Mouse (Mus musculus): ENCODE data around the gene Pdk3. TPM values are rescaled to one million over a fixed set of nuclear protein-coding genes. Genes with fewer than 3 reads are reported as not detected.

Pdk3 gene
- total RNA-seq (2014; rRNA removed) (19.5 and 23.1 TPM in 2 replicates), polyA plus RNA-seq (2015; fragmentation: Nextera tagmentation; extraction: Ambion mirVana) (14.7 and 14.9 TPM in 2 replicates)

GRCm38 (mm10) chrX:93831561-93832336 lies at the start of gene Pdk3:
Gene Pdk3, minus strand, starts transcription at chrX:93832201.
- TF ChIP-seq CTCF (IDR thresholded peaks at IDR 0.05) = no peak
- H3K27me3 ChIP-seq (ENCODE audit: insufficient read depth, low read length) = no peaks in the 10 kb centered on the region
- H3K27ac ChIP-seq (ENCODE audit: low read depth, low read length) = peak within 1 kb of the TSS; percentile 59; the same call in 1 of the 2 replicates
- H3K4me3 ChIP-seq (ENCODE audit: low read depth, low read length) = peak within 1 kb of the TSS; percentile 58
- H3K4me2 ChIP-seq (ENCODE audit: low read depth, low read length, poor library complexity, severe bottlenecking) = peak within 1 kb of the TSS; percentile 48
- H3K36me3 ChIP-seq (ENCODE audit: insufficient read depth, low read length) = no peaks in the 10 kb centered on the region
- H3K4me1 ChIP-seq (ENCODE audit: insufficient read depth, low read length) = no peaks in the 10 kb centered on the region
- no peaks in the 10 kb centered on the region for H3K9me3 ChIP-seq (ENCODE audit: low read length)
- peak within 1 kb of the TSS; percentile 64 for H3K9ac ChIP-seq (replicated peaks; ENCODE audit: low read length, poor library complexity, severe bottlenecking)
- WGBS = 28% methylated on average over 32 of the region's 68 CpGs
- ATAC-seq (ENCODE audit: low FRiP score) = peak; percentile 98
- peak; percentile 87 for DNase-seq (ENCODE audit: low spot score)

DNA sequence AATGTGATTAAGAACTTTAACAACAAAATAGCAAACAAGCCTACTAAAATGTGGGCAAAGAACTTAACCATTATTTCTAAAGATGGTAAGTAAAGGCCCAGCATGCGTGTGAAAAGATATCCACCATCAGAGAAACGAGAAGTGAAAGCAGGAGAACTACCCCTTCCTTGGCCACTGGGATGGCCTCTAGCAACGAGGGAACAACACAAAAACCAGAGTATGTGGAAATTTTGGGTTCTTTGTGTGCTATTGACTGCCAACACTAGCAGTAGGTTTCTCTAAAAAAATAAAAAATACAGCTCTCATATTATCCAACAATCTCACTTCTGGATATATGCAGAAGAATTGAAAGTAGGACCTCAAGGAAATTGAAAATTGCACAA lies 45.6 kb upstream of the Pdk3 start:
- Histone ChIP-seq H3K4me2 (ENCODE audit: low read depth, low read length, poor library complexity, severe bottlenecking) (no peak overlapping the region), H3K27ac (ENCODE audit: low read depth, low read length) (no peak overlapping the region), H3K4me3 (ENCODE audit: low read depth, low read length) (no peak overlapping the region), H3K4me1 (ENCODE audit: insufficient read depth, low read length) (no peaks in the 10 kb centered on the region), H3K36me3 (ENCODE audit: insufficient read depth, low read length) (no peaks in the 10 kb centered on the region), H3K9me3 (ENCODE audit: low read length) (no peaks in the 10 kb centered on the region), H3K27me3 (ENCODE audit: insufficient read depth, low read length) (no peaks in the 10 kb centered on the region), H3K9ac (replicated peaks; ENCODE audit: low read length, poor library complexity, severe bottlenecking) (no peak overlapping the region)
- 69% methylated on average over 3 of the region's 3 CpGs for WGBS
- no peak for ATAC-seq (ENCODE audit: low FRiP score)
- TF ChIP-seq CTCF (IDR thresholded peaks at IDR 0.05) = no peak
- no peak for DNase-seq (ENCODE audit: low spot score)

DNA sequence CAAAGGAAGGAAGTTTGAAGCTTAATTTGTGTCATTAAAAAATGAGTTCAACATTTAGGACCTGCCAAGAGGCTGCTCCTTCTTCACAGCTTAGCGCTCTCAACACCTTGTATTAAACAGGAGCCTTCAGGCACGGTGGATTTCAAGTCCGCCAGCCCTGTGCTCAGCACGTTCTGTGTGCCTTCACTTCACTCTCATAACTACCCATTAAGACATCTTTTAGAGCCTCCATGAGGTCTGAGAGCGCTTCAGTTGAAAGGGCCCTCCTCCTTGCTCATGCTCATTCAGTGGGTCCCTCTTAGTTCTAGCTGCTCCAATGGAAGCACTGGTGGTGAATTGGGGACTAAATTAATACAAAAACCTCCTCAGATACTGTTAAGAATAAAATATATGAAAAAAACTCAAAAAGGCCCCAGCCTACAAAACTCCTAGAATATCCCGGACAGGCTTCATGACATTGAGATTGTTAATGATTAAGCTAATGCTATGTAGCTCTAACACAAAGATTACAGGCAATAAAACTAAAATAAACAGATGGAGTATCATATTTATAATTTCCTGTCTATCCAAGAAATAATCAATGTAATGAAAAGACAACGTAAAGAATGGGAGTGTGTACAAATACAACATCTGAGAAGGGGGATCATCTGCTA lies 45.1 kb upstream of the Pdk3 start:
- no peaks in the 10 kb centered on the region for H3K27me3 ChIP-seq (ENCODE audit: insufficient read depth, low read length)
- H3K9ac ChIP-seq (replicated peaks; ENCODE audit: low read length, poor library complexity, severe bottlenecking) = no peak overlapping the region
- no peak for TF ChIP-seq CTCF (IDR thresholded peaks at IDR 0.05)
- no peak overlapping the region for H3K4me3 ChIP-seq (ENCODE audit: low read depth, low read length)
- H3K36me3 ChIP-seq (ENCODE audit: insufficient read depth, low read length) = no peaks in the 10 kb centered on the region
- no peak overlapping the region for H3K4me2 ChIP-seq (ENCODE audit: low read depth, low read length, poor library complexity, severe bottlenecking)
- no peaks in the 10 kb centered on the region for H3K9me3 ChIP-seq (ENCODE audit: low read length)
- H3K27ac ChIP-seq (ENCODE audit: low read depth, low read length) = no peak overlapping the region
- no peaks in the 10 kb centered on the region for H3K4me1 ChIP-seq (ENCODE audit: insufficient read depth, low read length)
- WGBS = 88% methylated on average over 7 of the region's 7 CpGs
- DNase-seq (ENCODE audit: low spot score) = no peak
- no peak for ATAC-seq (ENCODE audit: low FRiP score)

DNA sequence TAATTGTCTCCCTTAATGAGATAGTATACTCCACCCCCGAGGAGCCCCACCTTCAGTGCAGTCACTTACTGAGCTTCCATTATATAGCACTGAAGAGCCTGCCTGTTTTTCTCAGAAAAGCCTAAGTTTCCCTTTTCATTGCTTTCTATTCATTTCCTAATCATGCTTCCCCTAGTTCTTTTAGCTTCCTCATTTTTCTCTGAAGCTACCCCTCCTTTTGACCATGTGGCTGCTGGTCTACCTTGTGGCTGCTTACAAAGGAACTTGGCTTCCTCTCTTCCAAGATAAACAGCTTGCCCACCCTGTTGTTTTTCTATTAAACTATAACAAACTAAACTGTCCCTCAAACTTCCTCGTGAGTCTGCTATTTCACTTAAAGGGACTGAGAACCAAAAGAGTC lies 31.4 kb upstream of the Pdk3 start:
- ATAC-seq (ENCODE audit: low FRiP score) (no peak), DNase-seq (ENCODE audit: low spot score) (no peak)
- Histone ChIP-seq H3K36me3 (ENCODE audit: insufficient read depth, low read length) (no peaks in the 10 kb centered on the region), H3K4me3 (ENCODE audit: low read depth, low read length) (no peak overlapping the region), H3K27me3 (ENCODE audit: insufficient read depth, low read length) (peaks cover 3% of the 10 kb centered on the region; the same call in 1 of the 2 replicates), H3K4me2 (ENCODE audit: low read depth, low read length, poor library complexity, severe bottlenecking) (no peak overlapping the region), H3K4me1 (ENCODE audit: insufficient read depth, low read length) (no peaks in the 10 kb centered on the region), H3K27ac (ENCODE audit: low read depth, low read length) (no peak overlapping the region), H3K9ac (replicated peaks; ENCODE audit: low read length, poor library complexity, severe bottlenecking) (no peak overlapping the region), H3K9me3 (ENCODE audit: low read length) (no peaks in the 10 kb centered on the region)
- no peak for TF ChIP-seq CTCF (IDR thresholded peaks at IDR 0.05)
- WGBS = 57% methylated on average over 2 of the region's 2 CpGs

GRCm38 (mm10) chrX:93862525-93863086 lies 30.6 kb upstream of the Pdk3 start:
- 87% methylated on average over 4 of the region's 4 CpGs for WGBS
- Histone ChIP-seq H3K27me3 (ENCODE audit: insufficient read depth, low read length) (peaks cover 3% of the 10 kb centered on the region; the same call in 1 of the 2 replicates), H3K9ac (replicated peaks; ENCODE audit: low read length, poor library complexity, severe bottlenecking) (no peak overlapping the region), H3K4me3 (ENCODE audit: low read depth, low read length) (no peak overlapping the region), H3K4me1 (ENCODE audit: insufficient read depth, low read length) (no peaks in the 10 kb centered on the region), H3K27ac (ENCODE audit: low read depth, low read length) (no peak overlapping the region), H3K9me3 (ENCODE audit: low read length) (no peaks in the 10 kb centered on the region), H3K36me3 (ENCODE audit: insufficient read depth, low read length) (no peaks in the 10 kb centered on the region), H3K4me2 (ENCODE audit: low read depth, low read length, poor library complexity, severe bottlenecking) (no peak overlapping the region)
- no peak for DNase-seq (ENCODE audit: low spot score)
- no peak for ATAC-seq (ENCODE audit: low FRiP score)
- no peak for TF ChIP-seq CTCF (IDR thresholded peaks at IDR 0.05)

DNA sequence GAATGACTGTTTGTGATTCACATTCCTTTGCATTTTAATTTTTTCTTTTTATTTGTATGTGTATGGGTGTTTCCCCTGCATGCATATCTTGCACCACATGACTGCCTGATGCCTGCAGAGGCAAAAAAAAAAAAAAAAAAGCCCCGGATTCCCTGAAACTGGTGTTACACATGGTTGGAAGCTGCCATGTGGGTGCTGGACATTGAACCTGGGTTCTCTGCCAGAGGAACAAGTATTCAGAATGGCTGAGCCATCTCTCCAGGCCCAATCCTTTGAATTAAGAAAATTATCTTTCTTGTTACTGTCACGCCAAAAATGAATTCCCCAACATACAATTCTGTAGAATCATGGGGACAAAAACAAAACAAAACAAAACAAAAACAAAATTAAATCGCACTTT lies 25.8 kb upstream of the Pdk3 start:
- TF ChIP-seq CTCF (IDR thresholded peaks at IDR 0.05) = no peak
- Histone ChIP-seq H3K9me3 (ENCODE audit: low read length) (no peaks in the 10 kb centered on the region), H3K4me3 (ENCODE audit: low read depth, low read length) (no peak overlapping the region), H3K36me3 (ENCODE audit: insufficient read depth, low read length) (no peaks in the 10 kb centered on the region), H3K27ac (ENCODE audit: low read depth, low read length) (no peak overlapping the region), H3K4me1 (ENCODE audit: insufficient read depth, low read length) (no peaks in the 10 kb centered on the region), H3K9ac (replicated peaks; ENCODE audit: low read length, poor library complexity, severe bottlenecking) (no peak overlapping the region), H3K27me3 (ENCODE audit: insufficient read depth, low read length) (peaks cover 3% of the 10 kb centered on the region; the same call in 1 of the 2 replicates), H3K4me2 (ENCODE audit: low read depth, low read length, poor library complexity, severe bottlenecking) (no peak overlapping the region)
- ATAC-seq (ENCODE audit: low FRiP score) (no peak), DNase-seq (ENCODE audit: low spot score) (no peak)
- 83% methylated on average over 3 of the region's 3 CpGs for WGBS
